Mouse (Mus musculus) MEL (cell line): ENCODE measurements around the gene Adam1b.

Experiments used
- HCFC1 ChIP-seq: IDR thresholded peaks from 2 replicates; pipeline ENCODE4 v1.6.1; 2012; ENCODE audit warnings: low read depth, mild to moderate bottlenecking, inconsistent platforms, low read length, improper control_type of control experiment, moderate library complexity
- MEF2A ChIP-seq: IDR thresholded peaks from 2 replicates; pipeline ENCODE4 v1.6.1; 2014; ENCODE audit warnings: low read depth, mild to moderate bottlenecking, inconsistent platforms, low read length, improper control_type of control experiment; ENCODE audit not compliant: poor library complexity, insufficient replicate concordance, severe bottlenecking; ENCODE audit errors: extremely low read depth

DNA sequence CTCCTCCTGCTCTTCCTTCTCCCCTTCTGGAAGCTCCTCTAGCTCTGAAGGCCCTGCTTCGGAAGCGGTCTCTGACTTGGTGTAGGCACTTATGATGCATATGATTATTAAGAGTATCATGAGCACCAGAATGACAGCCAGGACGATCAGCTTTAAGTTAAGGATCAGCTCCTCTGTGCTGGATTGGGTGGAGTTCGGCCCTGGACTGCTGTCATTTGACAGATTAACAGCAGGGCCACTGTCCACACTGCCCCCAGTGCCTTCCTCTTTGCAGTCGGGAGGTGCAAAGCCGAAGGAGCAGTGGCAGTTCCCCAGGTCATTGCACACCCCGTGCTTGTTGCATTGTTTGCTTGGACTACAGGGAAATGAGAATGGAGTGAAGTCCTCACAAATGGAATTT lies 2.5 kb downstream of the Adam1b start:
- TF ChIP-seq MEF2A (no peak), HCFC1 (no peak)
